19 mouse cellular contexts compared by ENCODE assay signal in genomic region chr8:106351135-106351534, GRCm38 (mm10). TPM values are rescaled to one million over a fixed set of nuclear protein-coding genes. Genes with fewer than 3 reads are reported as not detected.
DNase-seq lines count a peak whose midpoint lies in the region; ATAC-seq and TF ChIP-seq lines count a peak whose summit lies in the region.
"Had no signal": no experiment of that assay in that cellular context is flagged by ENCODE, and none has a peak within 500 bp of the region (broad histone marks: within the 10 kb centered on the region; RNA-seq: fewer than 3 reads in every experiment).

No protein-coding gene starts in this region.

- WGBS in heart, embryonic 13.5 days: 12% methylated on average over 2 of the region's 2 CpGs
- WGBS in heart, postnatal 0 days: 17% methylated on average over 2 of the region's 2 CpGs
- 45% methylated on average over 2 of the region's 2 CpGs for WGBS in lung, postnatal 0 days

- no peak overlapping the region for H3K9ac ChIP-seq in heart, embryonic 13.5 days
- no peak overlapping the region for H3K9ac ChIP-seq in heart, postnatal 0 days (replicated peaks; ENCODE audit: low read depth, low read length)
- H3K9ac ChIP-seq in lung, postnatal 0 days (replicated peaks; ENCODE audit: low read depth): no peak overlapping the region
- H3K9ac ChIP-seq: embryonic facial prominence, embryonic 15.5 days; forebrain, embryonic 15.5 days; hindbrain, embryonic 12.5 days had no signal

- peak overlapping the region; percentile 24; the same call in 1 of the 2 replicates for H3K27ac ChIP-seq in heart, embryonic 13.5 days (replicated peaks)
- no peak overlapping the region for H3K27ac ChIP-seq in heart, postnatal 0 days (ENCODE audit: low read depth)
- no peak overlapping the region for H3K27ac ChIP-seq in lung, postnatal 0 days (ENCODE audit: low read length)
- H3K27ac ChIP-seq: embryonic facial prominence, embryonic 15.5 days; forebrain, embryonic 15.5 days; hindbrain, embryonic 12.5 days had no signal

- TF ChIP-seq EP300 in heart, postnatal 0 days (IDR thresholded peaks at IDR 0.05; ENCODE audit: low read depth): no peak
- TF ChIP-seq EP300 in lung, postnatal 0 days (IDR thresholded peaks at IDR 0.05): no peak

- no peak overlapping the region for H3K4me2 ChIP-seq in heart, embryonic 13.5 days
- no peak overlapping the region for H3K4me2 ChIP-seq in heart, postnatal 0 days (ENCODE audit: low read depth, low read length)
- H3K4me2 ChIP-seq in lung, postnatal 0 days (replicated peaks; ENCODE audit: low read depth, low read length): no peak overlapping the region
- H3K4me2 ChIP-seq: embryonic facial prominence, embryonic 15.5 days; forebrain, embryonic 15.5 days; hindbrain, embryonic 12.5 days had no signal

- H3K4me3 ChIP-seq in heart, embryonic 13.5 days: no peak overlapping the region
- H3K4me3 ChIP-seq in heart, postnatal 0 days (ENCODE audit: low read depth, low read length): no peak overlapping the region
- H3K4me3 ChIP-seq in lung, postnatal 0 days (ENCODE audit: low read depth, low read length): no peak overlapping the region
- H3K4me3 ChIP-seq: embryonic facial prominence, embryonic 15.5 days; erythroblast, embryonic 14.5 days; forebrain, embryonic 15.5 days; hindbrain, embryonic 12.5 days had no signal

- no peak for TF ChIP-seq CTCF in heart, postnatal 0 days (IDR thresholded peaks at IDR 0.05; ENCODE audit: low read depth)
- no peak for TF ChIP-seq CTCF in lung, postnatal 0 days (IDR thresholded peaks at IDR 0.05)

- H3K4me1 ChIP-seq in heart, embryonic 13.5 days: peaks cover 15% of the 10 kb centered on the region
- H3K4me1 ChIP-seq in heart, postnatal 0 days (ENCODE audit: control insufficient read depth, insufficient read depth): 0 out of 2 replicates have a peak, but pooled peaks cover 9% of the 10 kb centered on the region
- no peaks in the 10 kb centered on the region for H3K4me1 ChIP-seq in lung, postnatal 0 days (ENCODE audit: insufficient read depth, low read depth, low read length)
- H3K4me1 ChIP-seq: embryonic facial prominence, embryonic 15.5 days; forebrain, embryonic 15.5 days; hindbrain, embryonic 12.5 days had no signal

- no peaks in the 10 kb centered on the region for H3K27me3 ChIP-seq in heart, embryonic 13.5 days (replicated peaks)
- H3K27me3 ChIP-seq in heart, postnatal 0 days (ENCODE audit: control insufficient read depth, insufficient read depth, low read length): no peaks in the 10 kb centered on the region
- H3K27me3 ChIP-seq in lung, postnatal 0 days (replicated peaks; ENCODE audit: insufficient read depth, low read length): no peaks in the 10 kb centered on the region
- H3K27me3 ChIP-seq: embryonic facial prominence, embryonic 15.5 days; forebrain, embryonic 15.5 days; hindbrain, embryonic 12.5 days had no signal

- ATAC-seq in heart, embryonic 13.5 days (ENCODE audit: extremely low read depth, insufficient number of reproducible peaks, low FRiP score, low TSS enrichment): no peak; the same call in 1 of the 2 replicates
- ATAC-seq in heart, postnatal 0 days (ENCODE audit: insufficient read depth, low read depth): peak; percentile 66
- no peak for ATAC-seq in lung, postnatal 0 days
- ATAC-seq: forebrain, embryonic 15.5 days; hindbrain, embryonic 16.5 days; inflammation-experienced regulatory T-cells, adult 6 months; intestine, postnatal 0 days had no signal

- no peaks in the 10 kb centered on the region for H3K9me3 ChIP-seq in heart, embryonic 13.5 days
- H3K9me3 ChIP-seq in heart, postnatal 0 days (replicated peaks; ENCODE audit: control insufficient read depth, low read length): no peaks in the 10 kb centered on the region
- no peaks in the 10 kb centered on the region for H3K9me3 ChIP-seq in lung, postnatal 0 days (ENCODE audit: low read length)
- H3K9me3 ChIP-seq: embryonic facial prominence, embryonic 15.5 days; forebrain, embryonic 15.5 days; hindbrain, embryonic 12.5 days had no signal

- DNase-seq in heart, adult 8-10 months (ENCODE audit: low spot score): peak; percentile 21
- no peak for DNase-seq in heart, postnatal 25 days (ENCODE audit: low spot score)
- DNase-seq in heart, postnatal 0 days (ENCODE audit: low spot score): peak; percentile 55
- no peak for DNase-seq in lung, postnatal 0 days (ENCODE audit: low spot score)
- DNase-seq in cerebellum, postnatal 25 days: no peak
- DNase-seq: adrenal gland, adult 8-10 months; adrenal gland, postnatal 36 days; cerebellum, adult 2 months; embryo, embryonic 11 days; gastrocnemius, postnatal 14 days; kidney, adult 8-10 months had no signal

- intact Hi-C loops in heart, postnatal 25 days (cut with DNase I): no loop called here

- no peaks in the 10 kb centered on the region for H3K36me3 ChIP-seq in heart, embryonic 13.5 days
- H3K36me3 ChIP-seq in heart, postnatal 0 days (replicated peaks; ENCODE audit: control insufficient read depth, insufficient read depth, low read length): no peaks in the 10 kb centered on the region
- H3K36me3 ChIP-seq in lung, postnatal 0 days (ENCODE audit: insufficient read depth, low read length): no peaks in the 10 kb centered on the region
- H3K36me3 ChIP-seq: embryonic facial prominence, embryonic 15.5 days; forebrain, embryonic 15.5 days; hindbrain, embryonic 12.5 days had no signal

RNA-seq across cellular contexts. Expression of gene Smpd3, which starts 13.3 kb away (rescaled TPM):
- 1 to 10 TPM; 2.5 to 3.2 (median 2.6) TPM for total RNA-seq in heart, adult 8-10 months (2022)
- 1 to 10 TPM; 3.6 to 4.9 TPM for total RNA-seq in heart, postnatal 25 days (2021)
- polyA plus RNA-seq in heart, embryonic 13.5 days (2015; fragmentation: Nextera tagmentation; extraction: Ambion mirVana): 1.6 and 2.0 TPM in 2 replicates
- total RNA-seq in heart, postnatal 0 days (2014; rRNA removed; ENCODE audit: low replicate concordance): 6.5 and 8.0 TPM in 2 replicates
- 2.4 and 2.5 TPM in 2 replicates for polyA plus RNA-seq in heart, postnatal 0 days (2015; fragmentation: Nextera tagmentation; extraction: Ambion mirVana)
- 1.5 and 1.7 TPM in 2 replicates for polyA plus RNA-seq in lung, postnatal 0 days (2015; fragmentation: Nextera tagmentation; extraction: Ambion mirVana)
- polyA plus RNA-seq: erythroblast, embryonic 14.5 days; inflammation-experienced regulatory T-cells, adult 6 months had no signal

Comparison
In these comparisons a context has a peak if more than half of its experiments do, and no peak if none do; other contexts are left out.
1. DNase-seq: peak in heart, adult 8-10 months (single experiment) and heart, postnatal 0 days (single experiment); none in heart, postnatal 25 days (single experiment), lung, postnatal 0 days (single experiment) and cerebellum, postnatal 25 days (0 of 2).